Mouse (Mus musculus) liver, embryonic 14.5 days (tissue): ENCODE results near the gene Gm11562. TPM values are rescaled to one million over a fixed set of nuclear protein-coding genes. Genes with fewer than 3 reads are reported as not detected.
"Not testable (repeated sequence)": the region's sequence is repeated elsewhere in the genome, so short reads cannot be mapped to it uniquely, and the experiment has no call there.

ENCODE experiments used
- ATAC-seq: fragments of 200-750 bp; cut with Nextera tagmentation; 2 replicates; pipeline ENCODE4 v1.8.0; 2017; ENCODE audit warnings: moderate number of reproducible peaks, mild to moderate bottlenecking, moderate library complexity; ENCODE audit not compliant: insufficient read depth
- DNase-seq, 3 experiments: peaks; one replicate each; pipeline ENCODE4 v3.0.0-alpha.2; 2012 to 2013; ENCODE audit warnings: low read depth in 3 of 3, low spot score in 3 of 3
- H3K27ac ChIP-seq: fragments of 300-500 bp; sonication (generic); 2 replicates; pipeline ENCODE4 v1.5.1; 2014; ENCODE audit warnings: moderate library complexity, mild to moderate bottlenecking, control low read depth, inconsistent platforms
- H3K27me3 ChIP-seq: fragments of 300-500 bp; sonication (generic); 2 replicates; pipeline ENCODE4 v1.6.1; 2014; ENCODE audit warnings: mild to moderate bottlenecking, low read length, moderate library complexity; ENCODE audit not compliant: control insufficient read depth, insufficient read depth
- H3K36me3 ChIP-seq: fragments of 300-500 bp; sonication (generic); replicated peaks from 2 replicates; pipeline ENCODE4 v1.6.1; 2014; ENCODE audit warnings: low read depth; ENCODE audit not compliant: control insufficient read depth, insufficient read depth
- H3K4me1 ChIP-seq, 2 experiments: fragments of 200-500 bp in 1 of 2; fragments of 300-500 bp in 1 of 2; sonication (generic) in 1 of 2; replicated peaks; 2 replicates each; pipeline ENCODE4 v1.6.1; 2012 to 2014; ENCODE audit warnings: antibody characterized with exemption in 1 of 2, inconsistent platforms in 1 of 2, low read length in 1 of 2; ENCODE audit not compliant: control insufficient read depth in 2 of 2, insufficient read depth in 2 of 2
- H3K4me2 ChIP-seq: fragments of 300-500 bp; sonication (generic); 2 replicates; pipeline ENCODE4 v1.6.1; 2014; ENCODE audit warnings: low read depth, mild to moderate bottlenecking, control low read depth, moderate library complexity
- H3K4me3 ChIP-seq, 2 experiments: fragments of 200-500 bp in 1 of 2; fragments of 300-500 bp in 1 of 2; sonication (generic) in 1 of 2; 2 replicates each; pipeline ENCODE4 v1.5.1; 2012 to 2014; ENCODE audit warnings: low read depth in 2 of 2, low read length in 2 of 2, mild to moderate bottlenecking in 2 of 2, control low read depth in 1 of 2, inconsistent platforms in 1 of 2, moderate library complexity in 1 of 2; ENCODE audit not compliant: insufficient read depth in 1 of 2
- H3K9ac ChIP-seq: fragments of 300-500 bp; sonication (generic); replicated peaks from 2 replicates; pipeline ENCODE4 v1.6.1; 2014; ENCODE audit warnings: mild to moderate bottlenecking, control low read depth, moderate library complexity
- H3K9me3 ChIP-seq: fragments of 300-500 bp; sonication (generic); 2 replicates; pipeline ENCODE4 v1.6.1; 2016; ENCODE audit warnings: low read length, mixed read lengths; ENCODE audit not compliant: control insufficient read depth
- CTCF ChIP-seq: IDR thresholded peaks from 2 replicates; pipeline ENCODE4 v1.5.1; 2016; ENCODE audit warnings: antibody characterized with exemption, low read depth, control low read depth
- EP300 ChIP-seq: IDR thresholded peaks from 2 replicates; pipeline ENCODE4 v1.6.1; 2016; ENCODE audit warnings: antibody characterized with exemption, low read depth
- WGBS: fragments of 180-500 bp; shearing (Covaris S2); extraction: QIAGEN DNeasy Blood & Tissue Kit; methylation state at CpG from one replicate; pipeline ENCODE4 v1.1.7; 2014; ENCODE audit not compliant: insufficient replicate concordance; 5-methylcytosine and 5-hydroxymethylcytosine counted together
- polyA plus RNA-seq, 2 experiments: library from polyadenylated mRNA; depleted of rRNA in 1 of 2; stranded (reverse) in 1 of 2; unstranded in 1 of 2; fragments of >200 nt; fragmentation: Nextera tagmentation in 1 of 2; extraction: Ambion mirVana in 1 of 2; gene quantifications; 2 replicates each; pipeline versions ENCODE4 v1.2.1 to v1.2.3; 2012 to 2014

The Gm11562 gene
- polyA plus RNA-seq (2012; rRNA removed) (not detected in 2 replicates), polyA plus RNA-seq (2014; fragmentation: Nextera tagmentation; extraction: Ambion mirVana) (not detected in 2 replicates)

DNA sequence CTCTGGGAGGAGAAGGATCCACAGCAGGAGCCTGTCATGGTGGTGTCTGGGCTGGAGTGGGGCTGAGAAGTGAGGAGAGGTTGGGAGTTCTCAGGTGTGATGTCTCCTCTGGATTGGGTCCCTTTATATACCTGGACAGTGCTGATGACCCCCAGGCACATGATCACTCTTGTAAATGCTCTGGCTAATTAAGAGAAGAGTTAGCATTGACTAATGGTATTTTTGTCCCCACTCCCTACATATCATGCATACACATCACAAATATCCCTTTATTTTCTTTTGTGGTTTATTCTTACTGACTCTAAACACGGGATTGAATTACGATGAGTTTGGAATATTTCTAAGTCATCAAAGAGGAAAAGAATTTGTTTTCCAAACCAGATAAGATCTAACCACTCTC is at the start of gene Gm11562:
Gene Gm11562 (minus strand): TSS at position 101 of the 400 bp plus-strand sequence.
- Histone ChIP-seq H3K36me3 (no peaks in the 10 kb centered on the region), H3K4me1 (no peaks in the 10 kb centered on the region), H3K9ac (no peak within 1 kb of the TSS), H3K4me3 (no peak within 1 kb of the TSS), H3K27me3 (no peaks in the 10 kb centered on the region), H3K4me2 (no peak within 1 kb of the TSS), H3K9me3 (no peaks in the 10 kb centered on the region), H3K27ac (no peak within 1 kb of the TSS)
- 58% methylated on average over 2 of the region's 2 CpGs for WGBS
- DNase-seq, result no peak
- ATAC-seq, result no peak
- no peak for TF ChIP-seq EP300
- TF ChIP-seq CTCF, result no peak

DNA sequence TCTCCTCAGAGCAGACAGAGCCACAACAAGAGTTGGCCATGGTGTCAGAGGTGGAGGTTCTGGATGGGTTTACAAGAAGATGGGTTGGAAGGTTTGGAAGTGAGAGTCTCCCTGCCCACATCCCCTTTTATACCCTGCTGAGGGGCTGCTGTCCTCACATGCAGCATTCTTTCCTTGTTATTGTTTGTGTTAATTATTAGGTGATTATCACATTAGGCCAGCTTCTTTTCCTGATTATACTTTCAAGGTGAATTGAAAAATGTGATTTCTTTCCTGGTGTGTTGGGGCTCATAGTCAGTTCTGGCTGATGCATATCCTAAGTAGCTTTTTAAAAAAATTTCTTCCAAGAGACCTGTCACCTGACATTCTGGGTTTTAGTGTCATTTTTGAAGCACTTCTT is 45.6 kb upstream of the Gm11562 start, which contains the start of gene Krtap4-6:
Gene Krtap4-6 (minus strand): TSS at position 101 of the 400 bp plus-strand sequence.
- DNase-seq (no peak), ATAC-seq (no peak)
- Histone ChIP-seq H3K27me3 (no peaks in the 10 kb centered on the region), H3K9me3 (no peaks in the 10 kb centered on the region), H3K4me3 (no peak within 1 kb of the TSS), H3K9ac (no peak within 1 kb of the TSS), H3K4me2 (no peak within 1 kb of the TSS), H3K36me3 (no peaks in the 10 kb centered on the region), H3K27ac (no peak within 1 kb of the TSS), H3K4me1 (no peaks in the 10 kb centered on the region)
- TF ChIP-seq CTCF, result no peak
- no peak for TF ChIP-seq EP300

GRCm38 (mm10) chr11:99662802-99663201 is 42.6 kb upstream of the Gm11562 start:
- no peak for TF ChIP-seq CTCF
- no peak for TF ChIP-seq EP300
- 60% methylated on average over 10 of the region's 10 CpGs for WGBS
- DNase-seq (no peak), ATAC-seq (no peak)
- H3K9ac ChIP-seq, result no peak overlapping the region
- H3K27ac ChIP-seq, result no peak overlapping the region
- no peak overlapping the region for H3K4me2 ChIP-seq
- H3K4me1 ChIP-seq, result no peaks in the 10 kb centered on the region
- H3K27me3 ChIP-seq, result no peaks in the 10 kb centered on the region
- no peaks in the 10 kb centered on the region for H3K36me3 ChIP-seq
- no peaks in the 10 kb centered on the region for H3K9me3 ChIP-seq
- H3K4me3 ChIP-seq, result no peak overlapping the region

DNA sequence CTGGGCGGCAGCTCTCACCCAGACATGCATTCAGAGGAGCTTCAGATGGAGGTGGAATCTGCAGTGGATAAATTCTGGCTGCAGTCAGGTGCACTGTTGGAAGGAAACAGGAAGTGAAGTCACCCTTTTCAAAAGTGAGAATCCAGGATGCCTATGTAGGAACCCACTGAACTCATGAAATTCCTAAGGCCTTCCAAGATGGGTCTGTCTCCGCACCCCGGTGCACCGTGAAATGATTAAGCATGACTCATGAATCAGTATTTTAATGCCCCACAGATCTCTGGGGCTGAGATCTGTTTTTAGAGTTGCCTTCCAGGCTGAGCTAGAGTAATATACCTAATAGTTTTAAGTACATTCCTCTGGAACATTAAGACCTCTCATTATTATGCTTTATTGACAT is 39.0 kb upstream of the Gm11562 start:
- no peaks in the 10 kb centered on the region for H3K27me3 ChIP-seq
- H3K9me3 ChIP-seq, result no peaks in the 10 kb centered on the region
- no peaks in the 10 kb centered on the region for H3K36me3 ChIP-seq
- no peaks in the 10 kb centered on the region for H3K4me1 ChIP-seq
- ATAC-seq (no peak), DNase-seq (no peak)
- H3K9ac ChIP-seq, result no peak overlapping the region
- WGBS, result 72% methylated on average over 4 of the region's 4 CpGs
- no peak overlapping the region for H3K4me3 ChIP-seq
- no peak overlapping the region for H3K4me2 ChIP-seq
- H3K27ac ChIP-seq, result no peak overlapping the region
- TF ChIP-seq EP300, result no peak
- no peak for TF ChIP-seq CTCF

DNA sequence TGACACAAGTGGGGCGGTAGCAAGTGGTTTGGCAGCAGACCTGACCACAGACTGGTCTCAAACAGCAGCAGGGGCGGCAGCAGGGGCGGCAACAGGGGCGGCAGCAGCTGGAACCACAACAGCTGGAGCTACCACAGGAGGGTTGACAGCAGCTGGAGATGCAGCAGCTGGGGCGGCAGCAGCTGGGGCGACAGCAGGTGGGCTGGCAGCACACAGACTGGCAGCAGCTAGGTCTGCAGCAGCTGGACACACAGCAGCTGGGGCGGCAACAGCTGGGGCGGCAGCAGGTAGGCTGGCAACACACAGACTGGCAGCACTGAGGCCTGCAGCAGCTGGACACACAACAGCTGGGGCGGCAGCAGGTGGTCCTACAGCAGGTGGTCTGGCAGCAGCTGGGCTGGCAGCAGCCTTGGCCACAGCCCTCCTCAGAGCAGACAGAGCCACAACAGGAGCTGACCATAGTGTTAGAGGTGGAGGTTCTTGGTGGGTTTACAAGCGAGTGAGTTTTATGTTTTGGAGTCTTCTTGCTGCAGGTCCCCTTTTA is 38.3 kb upstream of the Gm11562 start, which contains the start of gene Gm11563:
Gene Gm11563 (minus strand): TSS at position 494 of the 544 bp plus-strand sequence.
- not testable (repeated sequence) for H3K36me3 ChIP-seq, H3K27me3 ChIP-seq, H3K9me3 ChIP-seq, H3K4me1 ChIP-seq, H3K9ac ChIP-seq, H3K4me3 ChIP-seq, H3K27ac ChIP-seq, H3K4me2 ChIP-seq, DNase-seq, ATAC-seq
- 46% methylated on average over 10 of the region's 10 CpGs for WGBS
